Mouse (Mus musculus): ENCODE measurements around the gene Srd5a1. TPM values are rescaled to one million over a fixed set of nuclear protein-coding genes. Genes with fewer than 3 reads are reported as not detected.
A peak's percentile ranks its signal among the peaks of the same experiment; 100 is the strongest.

Gene Srd5a1
- polyA plus RNA-seq, 1 experiment from 2014 or later = 3.9 TPM

GRCm38 (mm10) chr13:69633551-69633950 is 22.3 kb upstream of the Srd5a1 start:
- WGBS (ENCODE audit: insufficient replicate concordance) = 84% methylated on average over 9 of the region's 9 CpGs
- Histone ChIP-seq H3K4me2 (ENCODE audit: low read depth, low read length) (no peak overlapping the region), H3K27ac (ENCODE audit: low read length) (no peak overlapping the region), H3K27me3 (ENCODE audit: control insufficient read depth, insufficient read depth, low read depth, low read length) (no peaks in the 10 kb centered on the region), H3K9me3 (replicated peaks; ENCODE audit: control insufficient read depth, low read length) (no peaks in the 10 kb centered on the region), H3K4me3 (ENCODE audit: low read depth, low read length) (no peak overlapping the region), H3K36me3 (ENCODE audit: control insufficient read depth, insufficient read depth) (peaks cover 56% of the 10 kb centered on the region), H3K9ac (ENCODE audit: low read depth, low read length) (no peak overlapping the region), H3K4me1 (ENCODE audit: control insufficient read depth, low read depth, low read length) (no peaks in the 10 kb centered on the region; the same call in 1 of the 2 replicates)
- no peak for ATAC-seq (ENCODE audit: low read depth)

- Histone ChIP-seq H3K9ac (ENCODE audit: low read depth, low read length) (no peak overlapping the region), H3K27me3 (ENCODE audit: control insufficient read depth, insufficient read depth, low read depth, low read length) (no peaks in the 10 kb centered on the region), H3K36me3 (ENCODE audit: control insufficient read depth, insufficient read depth) (peaks cover 71% of the 10 kb centered on the region), H3K9me3 (replicated peaks; ENCODE audit: control insufficient read depth, low read length) (no peaks in the 10 kb centered on the region), H3K4me1 (ENCODE audit: control insufficient read depth, low read depth, low read length) (no peaks in the 10 kb centered on the region; the same call in 1 of the 2 replicates), H3K27ac (ENCODE audit: low read length) (no peak overlapping the region), H3K4me2 (ENCODE audit: low read depth, low read length) (no peak overlapping the region), H3K4me3 (ENCODE audit: low read depth, low read length) (no peak overlapping the region)
- WGBS (ENCODE audit: insufficient replicate concordance) = 73% methylated on average over 4 of the region's 4 CpGs
- no peak for ATAC-seq (ENCODE audit: low read depth)
These were observed 20.4 kb upstream of the Srd5a1 start for GRCm38 (mm10) chr13:69631659-69632058.

DNA sequence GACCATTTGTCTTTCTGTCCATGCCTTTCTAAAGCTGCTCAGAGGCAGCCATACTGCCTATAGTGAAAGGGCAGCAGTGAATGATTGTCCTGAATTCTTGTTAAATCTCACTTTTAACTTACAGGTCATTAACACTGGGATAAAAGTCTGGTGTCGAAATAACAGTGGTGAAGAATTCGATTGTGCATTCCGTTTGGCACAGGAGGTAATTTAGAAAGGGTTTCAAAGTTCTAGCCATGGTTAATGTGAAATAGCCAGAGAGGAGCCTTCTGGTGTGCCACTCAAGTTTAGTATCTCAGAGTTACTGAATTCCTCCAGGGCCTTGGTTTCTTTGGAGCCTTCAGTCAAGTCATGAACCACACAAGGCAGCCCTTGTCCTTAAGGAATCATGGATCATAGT is 19.9 kb upstream of the Srd5a1 start:
- H3K27me3 ChIP-seq (ENCODE audit: control insufficient read depth, insufficient read depth, low read depth, low read length) = no peaks in the 10 kb centered on the region
- WGBS (ENCODE audit: insufficient replicate concordance) = 82% methylated on average over 3 of the region's 3 CpGs
- no peak overlapping the region for H3K9ac ChIP-seq (ENCODE audit: low read depth, low read length)
- H3K36me3 ChIP-seq (ENCODE audit: control insufficient read depth, insufficient read depth) = peaks cover 71% of the 10 kb centered on the region
- H3K9me3 ChIP-seq (replicated peaks; ENCODE audit: control insufficient read depth, low read length) = no peaks in the 10 kb centered on the region
- no peak overlapping the region for H3K27ac ChIP-seq (ENCODE audit: low read length)
- no peaks in the 10 kb centered on the region; the same call in 1 of the 2 replicates for H3K4me1 ChIP-seq (ENCODE audit: control insufficient read depth, low read depth, low read length)
- ATAC-seq (ENCODE audit: low read depth) = no peak
- H3K4me2 ChIP-seq (ENCODE audit: low read depth, low read length) = no peak overlapping the region
- no peak overlapping the region for H3K4me3 ChIP-seq (ENCODE audit: low read depth, low read length)

- 66% methylated on average over 8 of the region's 8 CpGs for WGBS (ENCODE audit: insufficient replicate concordance)
- no peak overlapping the region for H3K4me3 ChIP-seq (ENCODE audit: low read depth, low read length)
- no peak overlapping the region for H3K4me2 ChIP-seq (ENCODE audit: low read depth, low read length)
- no peak for ATAC-seq (ENCODE audit: low read depth)
- H3K36me3 ChIP-seq (ENCODE audit: control insufficient read depth, insufficient read depth) = peaks cover 68% of the 10 kb centered on the region
- no peaks in the 10 kb centered on the region for H3K4me1 ChIP-seq (ENCODE audit: control insufficient read depth, low read depth, low read length)
- no peak overlapping the region for H3K27ac ChIP-seq (ENCODE audit: low read length)
- H3K27me3 ChIP-seq (ENCODE audit: control insufficient read depth, insufficient read depth, low read depth, low read length) = no peaks in the 10 kb centered on the region
- no peak overlapping the region for H3K9ac ChIP-seq (ENCODE audit: low read depth, low read length)
- no peaks in the 10 kb centered on the region for H3K9me3 ChIP-seq (replicated peaks; ENCODE audit: control insufficient read depth, low read length)
These were observed 19.3 kb upstream of the Srd5a1 start for GRCm38 (mm10) chr13:69630576-69630975.

- H3K9ac ChIP-seq (ENCODE audit: low read depth, low read length) = no peak overlapping the region
- WGBS (ENCODE audit: insufficient replicate concordance) = 81% methylated on average over 3 of the region's 3 CpGs
- H3K27ac ChIP-seq (ENCODE audit: low read length) = no peak overlapping the region
- H3K4me3 ChIP-seq (ENCODE audit: low read depth, low read length) = no peak overlapping the region
- H3K4me1 ChIP-seq (ENCODE audit: control insufficient read depth, low read depth, low read length) = no peaks in the 10 kb centered on the region
- no peak overlapping the region for H3K4me2 ChIP-seq (ENCODE audit: low read depth, low read length)
- peaks cover 53% of the 10 kb centered on the region for H3K36me3 ChIP-seq (ENCODE audit: control insufficient read depth, insufficient read depth)
- ATAC-seq (ENCODE audit: low read depth) = no peak
- H3K27me3 ChIP-seq (ENCODE audit: control insufficient read depth, insufficient read depth, low read depth, low read length) = no peaks in the 10 kb centered on the region
- no peaks in the 10 kb centered on the region for H3K9me3 ChIP-seq (replicated peaks; ENCODE audit: control insufficient read depth, low read length)
These were observed 16.7 kb upstream of the Srd5a1 start for GRCm38 (mm10) chr13:69627941-69628340.

GRCm38 (mm10) chr13:69624510-69624909 is 13.3 kb upstream of the Srd5a1 start:
- H3K27ac ChIP-seq (ENCODE audit: low read length) = no peak overlapping the region
- no peak for ATAC-seq (ENCODE audit: low read depth)
- H3K36me3 ChIP-seq (ENCODE audit: control insufficient read depth, insufficient read depth) = peaks cover 35% of the 10 kb centered on the region
- 55% methylated on average over 3 of the region's 3 CpGs for WGBS (ENCODE audit: insufficient replicate concordance)
- H3K4me1 ChIP-seq (ENCODE audit: control insufficient read depth, low read depth, low read length) = no peaks in the 10 kb centered on the region
- no peaks in the 10 kb centered on the region for H3K9me3 ChIP-seq (replicated peaks; ENCODE audit: control insufficient read depth, low read length)
- no peak overlapping the region for H3K4me3 ChIP-seq (ENCODE audit: low read depth, low read length)
- no peaks in the 10 kb centered on the region for H3K27me3 ChIP-seq (ENCODE audit: control insufficient read depth, insufficient read depth, low read depth, low read length)
- no peak overlapping the region for H3K4me2 ChIP-seq (ENCODE audit: low read depth, low read length)
- H3K9ac ChIP-seq (ENCODE audit: low read depth, low read length) = no peak overlapping the region

DNA sequence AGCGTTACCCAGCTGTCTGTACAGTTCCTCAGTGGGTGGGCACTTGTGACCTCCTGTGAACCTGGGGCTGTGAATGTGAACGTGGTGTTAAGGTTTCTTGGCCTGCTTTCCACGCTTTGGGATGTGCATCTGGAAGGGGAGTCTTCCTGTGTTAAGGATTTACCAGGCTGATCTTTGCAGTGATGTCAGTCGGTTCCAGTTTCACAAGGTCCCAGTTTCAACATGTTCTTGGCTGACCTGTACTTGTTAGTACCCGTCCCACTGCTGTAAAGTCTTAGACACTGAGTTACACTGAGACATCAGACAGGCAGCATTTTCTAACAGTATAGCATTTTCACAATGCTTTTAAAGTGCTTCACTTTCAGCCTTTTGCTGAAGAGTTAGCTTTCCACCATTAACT is 12.6 kb upstream of the Srd5a1 start:
- H3K4me1 ChIP-seq (ENCODE audit: control insufficient read depth, low read depth, low read length) = no peaks in the 10 kb centered on the region
- H3K27ac ChIP-seq (ENCODE audit: low read length) = no peak overlapping the region
- H3K27me3 ChIP-seq (ENCODE audit: control insufficient read depth, insufficient read depth, low read depth, low read length) = no peaks in the 10 kb centered on the region
- H3K9me3 ChIP-seq (replicated peaks; ENCODE audit: control insufficient read depth, low read length) = no peaks in the 10 kb centered on the region
- H3K36me3 ChIP-seq (ENCODE audit: control insufficient read depth, insufficient read depth) = peaks cover 34% of the 10 kb centered on the region
- 72% methylated on average over 5 of the region's 5 CpGs for WGBS (ENCODE audit: insufficient replicate concordance)
- no peak overlapping the region for H3K4me3 ChIP-seq (ENCODE audit: low read depth, low read length)
- H3K9ac ChIP-seq (ENCODE audit: low read depth, low read length) = no peak overlapping the region
- ATAC-seq (ENCODE audit: low read depth) = no peak
- H3K4me2 ChIP-seq (ENCODE audit: low read depth, low read length) = no peak overlapping the region

DNA sequence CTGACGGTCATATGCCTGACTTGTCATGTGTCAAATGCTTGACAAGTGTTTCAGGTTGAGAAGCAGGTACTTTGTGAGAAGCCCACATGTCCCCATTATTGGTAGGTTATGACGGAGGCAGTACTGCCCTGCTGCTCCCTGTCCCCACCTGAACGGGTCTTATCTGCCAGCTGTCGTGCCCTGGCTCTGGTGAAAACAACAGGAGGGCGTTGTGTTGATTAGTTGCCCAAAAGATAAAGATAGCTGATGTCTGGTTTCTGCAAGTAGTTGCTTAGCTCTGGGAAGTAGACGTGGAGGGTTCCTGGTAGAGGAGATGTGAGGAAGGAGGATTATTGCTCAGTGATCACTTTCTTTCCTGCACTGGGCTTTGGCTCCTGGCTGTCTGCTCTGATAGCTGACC is 5.5 kb upstream of the Srd5a1 start:
- H3K4me1 ChIP-seq (ENCODE audit: control insufficient read depth, low read depth, low read length) = peaks cover 8% of the 10 kb centered on the region

DNA sequence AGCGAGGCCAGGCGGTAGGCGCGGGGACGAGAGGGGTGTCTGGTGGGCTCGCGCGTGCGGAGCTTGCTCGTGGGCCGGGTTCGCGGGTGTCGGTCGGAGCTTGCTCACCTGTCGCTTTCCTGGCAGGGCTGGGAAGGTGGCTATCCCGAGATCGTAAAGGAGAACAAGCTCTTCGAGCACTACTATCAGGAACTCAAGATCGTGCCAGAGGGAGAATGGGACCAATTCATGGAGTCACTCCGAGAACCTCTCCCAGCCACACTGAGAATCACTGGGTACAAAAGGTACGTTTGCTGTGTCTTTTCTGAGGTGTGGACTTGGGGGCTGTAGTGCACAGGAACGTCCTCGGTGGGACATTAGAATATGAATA is 918 bp upstream of the Srd5a1 start:
- WGBS (ENCODE audit: insufficient replicate concordance) = 0% methylated on average over 24 of the region's 24 CpGs

More for the DNA sequence above, 5.5 kb upstream of the Srd5a1 start:
- H3K9me3 ChIP-seq (replicated peaks; ENCODE audit: control insufficient read depth, low read length) = no peaks in the 10 kb centered on the region
- no peaks in the 10 kb centered on the region for H3K27me3 ChIP-seq (ENCODE audit: control insufficient read depth, insufficient read depth, low read depth, low read length)
- ATAC-seq (ENCODE audit: low read depth) = no peak
- peaks cover 23% of the 10 kb centered on the region for H3K36me3 ChIP-seq (ENCODE audit: control insufficient read depth, insufficient read depth)
- 46% methylated on average over 6 of the region's 6 CpGs for WGBS (ENCODE audit: insufficient replicate concordance)
- H3K4me2 ChIP-seq (ENCODE audit: low read depth, low read length) = no peak overlapping the region
- H3K4me3 ChIP-seq (ENCODE audit: low read depth, low read length) = no peak overlapping the region
- H3K27ac ChIP-seq (ENCODE audit: low read length) = no peak overlapping the region
- no peak overlapping the region for H3K9ac ChIP-seq (ENCODE audit: low read depth, low read length)

More for the DNA sequence above, 918 bp upstream of the Srd5a1 start:
- H3K27ac ChIP-seq (ENCODE audit: low read length) = peak overlapping the region; percentile 72; the same call in 1 of the 2 replicates
- H3K9me3 ChIP-seq (replicated peaks; ENCODE audit: control insufficient read depth, low read length) = no peaks in the 10 kb centered on the region
- H3K27me3 ChIP-seq (ENCODE audit: control insufficient read depth, insufficient read depth, low read depth, low read length) = peaks cover 2% of the 10 kb centered on the region; the same call in 1 of the 2 replicates
- ATAC-seq (ENCODE audit: low read depth) = no peak
- H3K4me3 ChIP-seq (ENCODE audit: low read depth, low read length) = peak overlapping the region; percentile 97
- H3K36me3 ChIP-seq (ENCODE audit: control insufficient read depth, insufficient read depth) = peaks cover 3% of the 10 kb centered on the region; the same call in 1 of the 2 replicates
- peak overlapping the region; percentile 85 for H3K9ac ChIP-seq (ENCODE audit: low read depth, low read length)
- peaks cover 13% of the 10 kb centered on the region for H3K4me1 ChIP-seq (ENCODE audit: control insufficient read depth, low read depth, low read length)
- peak overlapping the region; percentile 77 for H3K4me2 ChIP-seq (ENCODE audit: low read depth, low read length)
